Mouse (Mus musculus): Measurements from ENCODE around the gene Evi2a. TPM values are rescaled to one million over a fixed set of nuclear protein-coding genes. Genes with fewer than 3 reads are reported as not detected.

The Evi2a gene
- 35.4 TPM for polyA plus RNA-seq (2017; shearing (Covaris generic))

DNA sequence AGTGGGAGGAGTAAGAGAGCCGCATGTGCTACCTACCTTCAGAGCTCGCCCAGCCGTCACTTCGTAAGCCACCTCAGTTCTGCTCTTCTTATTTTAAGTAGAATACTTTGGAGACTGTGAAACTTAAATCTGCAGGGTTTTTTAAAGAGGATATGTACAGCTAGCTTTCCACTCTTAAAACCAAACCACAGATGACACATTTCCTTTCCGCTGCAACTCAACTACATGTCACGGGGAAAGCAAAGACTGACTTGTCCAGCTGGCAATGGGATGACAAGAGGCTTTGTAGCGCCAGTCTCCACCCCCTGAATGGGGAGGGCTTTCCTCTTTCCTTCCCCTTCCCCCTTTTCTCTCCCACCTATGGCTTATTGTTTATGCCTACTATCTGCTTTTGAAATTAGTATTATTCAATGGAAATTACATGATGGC is at the start of gene Evi2a, which contains the start of gene Evi2:
Evi2a (minus strand) TSS at position 277 of the 429 bp plus-strand sequence.
Evi2 (minus strand) TSS at position 257 of the 429 bp plus-strand sequence.

GRCm38 (mm10) chr11:79523560-79524309 is 6.7 kb downstream of the Evi2a start, which contains the start of gene Evi2b:
Evi2b (minus strand) TSS chr11:79523762.

DNA sequence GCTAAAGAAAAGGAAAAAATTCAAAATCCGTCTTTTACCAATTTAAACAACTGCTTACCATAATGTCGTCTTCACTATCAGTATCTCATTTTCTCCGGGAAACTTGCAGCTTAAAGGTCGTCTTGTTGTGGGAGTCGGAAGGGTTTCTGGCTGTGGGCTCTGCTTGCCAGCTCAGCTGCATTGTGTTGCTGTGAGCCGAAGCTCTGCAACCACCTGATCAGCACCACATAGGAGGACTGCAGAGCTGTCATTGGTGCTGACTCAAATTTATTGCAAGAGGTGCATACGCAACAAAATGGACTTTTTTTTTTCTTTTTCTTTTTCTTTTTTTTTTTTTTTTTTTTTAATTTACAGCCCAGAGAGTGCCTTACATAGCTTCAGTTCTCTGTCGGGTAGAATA is 26.6 kb downstream of the Evi2a start, which contains the start of gene Omg:
Omg (minus strand) TSS at position 240 of the 400 bp plus-strand sequence.

Other genes starting within 250 kb of the Evi2a start
- gene Gm9964, start 233.7 kb downstream of the Evi2a start, polyA plus RNA-seq (2017; shearing (Covaris generic)), result not detected
- 1.1 TPM for gene Nf1, start 190.9 kb downstream of the Evi2a start, polyA plus RNA-seq (2017; shearing (Covaris generic))
- not detected for gene Omg, start 26.5 kb downstream of the Evi2a start, polyA plus RNA-seq (2017; shearing (Covaris generic))
- gene Evi2b, start 6.8 kb downstream of the Evi2a start, polyA plus RNA-seq (2017; shearing (Covaris generic)), result 74.2 TPM
- 5.3 TPM for gene Evi2, start within 50 bp of the Evi2a start, polyA plus RNA-seq (2017; shearing (Covaris generic))
- 22.4 TPM for gene Rab11fip4, start 60.6 kb upstream of the Evi2a start, polyA plus RNA-seq (2017; shearing (Covaris generic))

Data from activated CD4-positive, CD25-positive, alpha-beta regulatory T cell, adult 9 weeks (primary cell).